Mouse (Mus musculus) heart, embryonic 13.5 days (tissue): ENCODE data around the gene Nxf1. TPM values are rescaled to one million over a fixed set of nuclear protein-coding genes. Genes with fewer than 3 reads are reported as not detected.

Source experiments
- ATAC-seq: fragments of 200-750 bp; cut with Nextera tagmentation; 2 replicates; pipeline ENCODE4 v1.8.0; 2017; ENCODE audit warnings: moderate TSS enrichment; ENCODE audit not compliant: insufficient number of reproducible peaks, low FRiP score, low TSS enrichment; ENCODE audit errors: extremely low read depth
- H3K27ac ChIP-seq: fragments of 300-500 bp; sonication (generic); replicated peaks from 2 replicates; pipeline ENCODE4 v1.5.1; 2015; ENCODE audit warnings: moderate library complexity, mild to moderate bottlenecking, inconsistent platforms
- H3K27me3 ChIP-seq: fragments of 300-500 bp; sonication (generic); replicated peaks from 2 replicates; pipeline ENCODE4 v1.6.1; 2015; ENCODE audit warnings: mild to moderate bottlenecking, inconsistent platforms
- H3K36me3 ChIP-seq: fragments of 300-500 bp; sonication (generic); 2 replicates; pipeline ENCODE4 v1.6.1; 2015; ENCODE audit warnings: mild to moderate bottlenecking, inconsistent platforms
- H3K4me1 ChIP-seq: fragments of 300-500 bp; sonication (generic); 2 replicates; pipeline ENCODE4 v1.6.1; 2015; ENCODE audit warnings: inconsistent platforms
- H3K4me2 ChIP-seq: fragments of 300-500 bp; sonication (generic); 2 replicates; pipeline ENCODE4 v1.6.1; 2015; ENCODE audit warnings: inconsistent platforms, mild to moderate bottlenecking, moderate library complexity
- H3K4me3 ChIP-seq: fragments of 300-500 bp; sonication (generic); 2 replicates; pipeline ENCODE4 v1.5.1; 2015; ENCODE audit warnings: moderate library complexity, mild to moderate bottlenecking, inconsistent platforms
- H3K9ac ChIP-seq: fragments of 300-500 bp; sonication (generic); 2 replicates; pipeline ENCODE4 v1.6.1; 2015; ENCODE audit warnings: inconsistent platforms, mild to moderate bottlenecking, moderate library complexity
- H3K9me3 ChIP-seq: fragments of 300-500 bp; sonication (generic); 2 replicates; pipeline ENCODE4 v1.6.1; 2016; ENCODE audit warnings: inconsistent platforms
- WGBS: fragments of 180-500 bp; shearing (Covaris S2); methylation state at CpG from one replicate; pipeline ENCODE4 v1.1.7; 2015; ENCODE audit warnings: mixed read lengths; 5-methylcytosine and 5-hydroxymethylcytosine counted together
- polyA plus RNA-seq: library from polyadenylated mRNA; unstranded; fragments of >200 nt; fragmentation: Nextera tagmentation; extraction: Ambion mirVana; gene quantifications from 2 replicates; pipeline ENCODE4 v1.2.1, GENCODE M21; 2015

Gene Nxf1
- 123 and 124 TPM in 2 replicates for polyA plus RNA-seq

- Histone ChIP-seq H3K4me3 (peak within 1 kb of the TSS; percentile 73), H3K27me3 (no peaks in the 10 kb centered on the region), H3K36me3 (peaks cover 41% of the 10 kb centered on the region), H3K27ac (peak within 1 kb of the TSS; percentile 89), H3K9ac (peak within 1 kb of the TSS; percentile 89), H3K4me2 (peak within 1 kb of the TSS; percentile 87), H3K4me1 (peaks cover 35% of the 10 kb centered on the region), H3K9me3 (no peaks in the 10 kb centered on the region)
- under 1% methylated on average over 74 of the region's 75 CpGs for WGBS
- ATAC-seq = peak; percentile 94
Measured at GRCm38 (mm10) chr19:8756635-8757387, at the start of gene Nxf1. Gene Nxf1, plus strand, starts transcription at chr19:8757073.

- H3K36me3 ChIP-seq = peaks cover 61% of the 10 kb centered on the region
- no peak for ATAC-seq
- no peaks in the 10 kb centered on the region for H3K27me3 ChIP-seq
- H3K4me1 ChIP-seq = peaks cover 29% of the 10 kb centered on the region
- no peak overlapping the region for H3K4me2 ChIP-seq
- H3K9me3 ChIP-seq = no peaks in the 10 kb centered on the region
- no peak overlapping the region for H3K27ac ChIP-seq
- no peak overlapping the region for H3K4me3 ChIP-seq
- 89% methylated on average over 8 of the region's 8 CpGs for WGBS
- no peak overlapping the region for H3K9ac ChIP-seq
Measured at GRCm38 (mm10) chr19:8708954-8709353, 47.9 kb upstream of the Nxf1 start.

- WGBS = 88% methylated on average over 2 of the region's 2 CpGs
- Histone ChIP-seq H3K36me3 (peaks cover 61% of the 10 kb centered on the region), H3K27me3 (no peaks in the 10 kb centered on the region), H3K4me1 (peaks cover 35% of the 10 kb centered on the region), H3K9ac (peak overlapping the region; percentile 15), H3K4me2 (peak overlapping the region; percentile 86), H3K9me3 (no peaks in the 10 kb centered on the region), H3K4me3 (peak overlapping the region; percentile 94), H3K27ac (peak overlapping the region; percentile 29; the same call in 1 of the 2 replicates)
- no peak for ATAC-seq
Measured at GRCm38 (mm10) chr19:8710057-8710456, 46.8 kb upstream of the Nxf1 start.

- Histone ChIP-seq H3K4me1 (peaks cover 35% of the 10 kb centered on the region), H3K9ac (peak overlapping the region; percentile 96), H3K36me3 (peaks cover 57% of the 10 kb centered on the region), H3K4me3 (peak overlapping the region; percentile 94), H3K4me2 (peak overlapping the region; percentile 86), H3K27ac (0 out of 2 replicates have a peak overlapping the region, but pooled peaks have one; percentile 97), H3K9me3 (no peaks in the 10 kb centered on the region), H3K27me3 (no peaks in the 10 kb centered on the region)
- WGBS = 73% methylated on average over 4 of the region's 4 CpGs
- ATAC-seq = no peak
Measured at GRCm38 (mm10) chr19:8711506-8711905, 45.4 kb upstream of the Nxf1 start.

DNA sequence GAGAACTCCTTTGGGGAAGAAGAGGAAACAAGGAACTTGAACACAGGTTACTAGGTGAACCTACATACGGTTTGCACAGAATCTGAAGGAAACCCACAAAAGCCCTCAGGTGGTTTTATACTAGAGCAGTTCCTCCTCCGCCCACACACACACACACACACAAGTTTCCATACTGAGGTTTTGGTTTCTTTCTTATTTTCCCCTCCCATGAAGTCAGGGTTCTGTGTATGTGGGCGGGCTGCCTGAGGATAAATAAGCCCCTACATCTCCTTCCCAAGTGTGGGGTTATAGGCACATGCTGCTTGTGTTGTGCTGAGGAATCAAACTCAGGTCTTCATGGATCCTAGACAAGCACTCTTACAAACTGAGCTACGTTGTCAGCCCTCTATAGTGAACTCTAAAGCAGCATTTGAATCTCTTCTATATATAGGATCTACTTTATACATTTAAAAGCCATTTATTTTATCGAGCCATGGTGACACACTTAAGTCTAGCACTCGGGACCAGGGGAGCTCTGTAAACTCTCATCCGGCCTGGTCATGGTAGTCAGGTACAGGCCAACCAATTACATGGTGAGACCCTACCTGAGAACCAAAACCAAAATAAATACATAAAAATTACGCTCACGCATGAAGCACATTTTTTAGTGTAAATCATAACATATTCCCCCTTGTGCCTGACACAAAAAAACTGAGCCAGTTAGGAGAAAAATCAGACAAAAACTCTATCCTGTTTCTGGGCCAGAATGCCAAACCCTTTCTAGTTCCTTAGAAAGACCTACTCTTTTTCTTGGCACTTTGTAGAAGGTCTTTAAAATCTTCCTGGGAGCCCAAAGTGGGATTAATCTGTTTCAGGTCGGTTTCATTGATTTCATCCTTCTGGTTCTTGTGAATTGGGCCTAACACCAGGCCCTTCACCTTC lies 44.7 kb upstream of the Nxf1 start:
- Histone ChIP-seq H3K4me2 (peak overlapping the region; percentile 86), H3K27ac (peak overlapping the region; percentile 97), H3K27me3 (no peaks in the 10 kb centered on the region), H3K9ac (peak overlapping the region; percentile 96), H3K9me3 (no peaks in the 10 kb centered on the region), H3K4me3 (peak overlapping the region; percentile 94), H3K36me3 (peaks cover 51% of the 10 kb centered on the region), H3K4me1 (peaks cover 35% of the 10 kb centered on the region)
- WGBS = 50% methylated on average over 10 of the region's 10 CpGs
- no peak for ATAC-seq

- Histone ChIP-seq H3K9me3 (no peaks in the 10 kb centered on the region), H3K4me1 (peaks cover 35% of the 10 kb centered on the region), H3K27ac (peak overlapping the region; percentile 97), H3K4me2 (peak overlapping the region; percentile 86), H3K36me3 (peaks cover 45% of the 10 kb centered on the region), H3K4me3 (peak overlapping the region; percentile 94), H3K27me3 (no peaks in the 10 kb centered on the region), H3K9ac (peak overlapping the region; percentile 96)
- peak; percentile 66 for ATAC-seq
- WGBS = under 1% methylated on average over 13 of the region's 13 CpGs
Measured at GRCm38 (mm10) chr19:8712870-8713305, 44.0 kb upstream of the Nxf1 start.

DNA sequence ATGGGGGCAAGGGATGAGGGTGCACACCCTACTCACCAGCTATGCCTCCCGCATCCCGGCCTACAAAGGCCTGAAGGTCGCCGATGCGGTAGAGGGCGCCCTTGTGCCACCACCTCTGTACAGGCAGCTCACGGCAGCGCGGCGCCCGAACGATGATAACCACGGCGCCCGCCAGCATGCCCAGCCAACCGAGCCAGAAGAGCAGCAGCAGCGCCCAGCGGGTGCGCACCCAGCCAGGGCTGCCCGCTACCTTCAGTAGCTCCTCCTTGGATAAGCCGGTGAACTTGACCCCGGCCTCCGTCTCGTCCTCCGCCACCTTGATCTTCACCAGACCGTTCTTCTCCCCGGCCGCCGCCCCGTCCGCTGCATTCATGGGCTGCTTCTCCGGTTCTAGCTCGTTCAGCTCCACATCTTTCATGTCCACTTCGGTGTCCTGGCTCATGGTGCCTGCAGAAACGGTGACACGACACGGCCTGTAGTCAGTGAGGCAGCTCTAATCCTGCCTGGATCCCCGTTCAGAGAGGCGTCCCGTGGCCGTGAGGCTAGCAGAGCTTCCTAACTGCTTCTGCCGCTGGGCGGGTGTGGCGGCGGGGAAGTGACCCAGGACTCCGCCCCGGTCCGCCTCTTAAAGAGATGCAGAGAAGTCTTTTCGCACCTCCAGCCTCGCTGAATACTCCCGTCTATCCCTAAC lies 43.4 kb upstream of the Nxf1 start:
- Histone ChIP-seq H3K36me3 (peaks cover 39% of the 10 kb centered on the region), H3K27ac (peak overlapping the region; percentile 97), H3K27me3 (no peaks in the 10 kb centered on the region), H3K4me1 (peaks cover 35% of the 10 kb centered on the region), H3K9me3 (no peaks in the 10 kb centered on the region), H3K4me2 (peak overlapping the region; percentile 86), H3K9ac (peak overlapping the region; percentile 96), H3K4me3 (peak overlapping the region; percentile 94)
- peak; percentile 85 for ATAC-seq
- under 1% methylated on average over 51 of the region's 51 CpGs for WGBS

DNA sequence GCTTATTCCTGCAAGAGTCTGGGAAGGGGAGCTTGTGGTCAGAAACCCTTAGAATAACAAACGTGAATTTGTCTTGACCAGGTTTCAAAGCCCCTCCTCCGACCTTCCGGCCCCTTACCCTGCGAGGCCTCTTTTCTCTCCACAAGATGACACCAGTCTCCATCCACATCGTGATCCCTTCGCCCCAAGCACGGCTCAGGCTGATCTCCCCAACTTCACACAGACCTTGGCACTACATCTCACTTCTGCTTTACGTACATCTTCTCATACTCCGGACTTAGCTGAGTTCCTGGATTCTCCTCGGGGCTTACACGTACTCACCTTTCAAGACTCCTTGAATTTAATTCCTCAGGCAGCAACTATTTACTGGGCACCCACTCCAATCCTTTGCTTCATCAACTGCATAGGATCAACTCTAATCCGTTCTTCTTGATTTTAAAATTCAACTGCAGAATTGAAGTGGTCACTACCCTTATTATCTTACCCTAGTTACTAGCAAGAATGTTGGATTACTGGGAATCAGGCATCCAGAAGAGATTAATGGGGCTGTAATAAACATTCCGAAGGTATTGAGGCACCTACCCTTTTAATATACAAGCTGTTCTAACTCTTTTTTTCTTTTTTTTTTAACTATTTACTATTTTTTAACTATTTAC lies 42.7 kb upstream of the Nxf1 start:
- ATAC-seq = no peak
- Histone ChIP-seq H3K9ac (peak overlapping the region; percentile 96), H3K36me3 (peaks cover 32% of the 10 kb centered on the region), H3K4me2 (peak overlapping the region; percentile 86), H3K4me3 (peak overlapping the region; percentile 94), H3K27me3 (no peaks in the 10 kb centered on the region), H3K4me1 (peaks cover 35% of the 10 kb centered on the region), H3K9me3 (no peaks in the 10 kb centered on the region), H3K27ac (peak overlapping the region; percentile 97)
- WGBS = 7% methylated on average over 13 of the region's 13 CpGs

- Histone ChIP-seq H3K4me1 (peaks cover 35% of the 10 kb centered on the region), H3K36me3 (peaks cover 25% of the 10 kb centered on the region), H3K9me3 (no peaks in the 10 kb centered on the region), H3K27me3 (no peaks in the 10 kb centered on the region), H3K27ac (peak overlapping the region; percentile 62), H3K4me3 (peak overlapping the region; percentile 94; the same call in 1 of the 2 replicates), H3K4me2 (peak overlapping the region; percentile 86), H3K9ac (peak overlapping the region; percentile 24; the same call in 1 of the 2 replicates)
- 66% methylated on average over 10 of the region's 10 CpGs for WGBS
- no peak for ATAC-seq
Measured at GRCm38 (mm10) chr19:8714653-8715481, 42.0 kb upstream of the Nxf1 start.
